Mouse (Mus musculus) heart, embryonic 14.5 days (tissue): ENCODE results near the gene Insl5. TPM values are rescaled to one million over a fixed set of nuclear protein-coding genes. Genes with fewer than 3 reads are reported as not detected.

Source experiments
- ATAC-seq: fragments of 200-750 bp; cut with Nextera tagmentation; 2 replicates; pipeline ENCODE4 v1.8.0; 2017; ENCODE audit warnings: low read depth, moderate TSS enrichment; ENCODE audit not compliant: insufficient number of reproducible peaks, insufficient read depth, low FRiP score
- H3K27ac ChIP-seq, 2 experiments: fragments of 200-500 bp in 1 of 2; fragments of 300-500 bp in 1 of 2; sonication (generic) in 1 of 2; replicated peaks in 1 of 2; 2 replicates each; pipeline ENCODE4 v1.5.1; 2012 to 2014; ENCODE audit warnings: low read depth in 2 of 2, low read length in 2 of 2, control low read depth in 1 of 2, mild to moderate bottlenecking in 1 of 2, mixed read lengths in 1 of 2; ENCODE audit not compliant: control insufficient read depth in 1 of 2, insufficient read depth in 1 of 2
- H3K27me3 ChIP-seq: fragments of 300-500 bp; sonication (generic); 2 replicates; pipeline ENCODE4 v1.6.1; 2014; ENCODE audit warnings: mild to moderate bottlenecking, low read length, control low read depth; ENCODE audit not compliant: control insufficient read depth, insufficient read depth
- H3K36me3 ChIP-seq: fragments of 300-500 bp; sonication (generic); 2 replicates; pipeline ENCODE4 v1.6.1; 2014; ENCODE audit warnings: mild to moderate bottlenecking, control low read depth, low read length, mixed read lengths; ENCODE audit not compliant: control insufficient read depth, insufficient read depth
- H3K4me1 ChIP-seq, 2 experiments: fragments of 200-500 bp in 1 of 2; fragments of 300-500 bp in 1 of 2; sonication (generic) in 1 of 2; 2 replicates each; pipeline ENCODE4 v1.6.1; 2012 to 2014; ENCODE audit warnings: low read length in 2 of 2, control low read depth in 1 of 2, mixed read lengths in 1 of 2; ENCODE audit not compliant: control insufficient read depth in 2 of 2, insufficient read depth in 2 of 2
- H3K4me2 ChIP-seq: fragments of 300-500 bp; sonication (generic); 2 replicates; pipeline ENCODE4 v1.6.1; 2014; ENCODE audit warnings: mild to moderate bottlenecking, low read length
- H3K4me3 ChIP-seq, 2 experiments: fragments of 200-500 bp in 1 of 2; fragments of 300-500 bp in 1 of 2; sonication (generic) in 1 of 2; 2 replicates each; pipeline ENCODE4 v1.5.1; 2012 to 2014; ENCODE audit warnings: low read length in 2 of 2, mild to moderate bottlenecking in 2 of 2, control low read depth in 1 of 2, low read depth in 1 of 2, moderate library complexity in 1 of 2; ENCODE audit not compliant: control insufficient read depth in 1 of 2, insufficient read depth in 1 of 2
- H3K9ac ChIP-seq: fragments of 300-500 bp; sonication (generic); 2 replicates; pipeline ENCODE4 v1.6.1; 2014; ENCODE audit warnings: mild to moderate bottlenecking, low read length
- H3K9me3 ChIP-seq: fragments of 300-500 bp; sonication (generic); 2 replicates; pipeline ENCODE4 v1.6.1; 2016; ENCODE audit warnings: low read length, control low read depth; ENCODE audit not compliant: control insufficient read depth
- WGBS: fragments of 180-500 bp; shearing (Covaris S2); extraction: QIAGEN DNeasy Blood & Tissue Kit; methylation state at CpG from one replicate; pipeline ENCODE4 v1.1.7; 2014; 5-methylcytosine and 5-hydroxymethylcytosine counted together
- polyA plus RNA-seq: library from polyadenylated mRNA; unstranded; fragments of >200 nt; fragmentation: Nextera tagmentation; extraction: Ambion mirVana; gene quantifications from 2 replicates; pipeline ENCODE4 v1.2.1, GENCODE M21; 2014

The Insl5 gene
- polyA plus RNA-seq: not detected in 2 replicates

- Histone ChIP-seq H3K4me3 (no peak within 1 kb of the TSS), H3K9ac (no peak within 1 kb of the TSS), H3K36me3 (no peaks in the 10 kb centered on the region), H3K4me1 (no peaks in the 10 kb centered on the region), H3K27me3 (no peaks in the 10 kb centered on the region), H3K9me3 (no peaks in the 10 kb centered on the region), H3K4me2 (no peak within 1 kb of the TSS), H3K27ac (no peak within 1 kb of the TSS)
- no peak for ATAC-seq
- WGBS: 59% methylated on average over 4 of the region's 4 CpGs
Measured at GRCm38 (mm10) chr4:103026621-103027020, at the start of gene Insl5. TSS of gene Insl5 (minus strand) at chr4:103026842.

- no peak for ATAC-seq
- H3K9me3 ChIP-seq: no peaks in the 10 kb centered on the region
- no peak overlapping the region for H3K27ac ChIP-seq
- no peak overlapping the region for H3K4me2 ChIP-seq
- WGBS: 76% methylated on average over 3 of the region's 3 CpGs
- no peak overlapping the region for H3K9ac ChIP-seq
- H3K4me1 ChIP-seq: no peaks in the 10 kb centered on the region
- H3K27me3 ChIP-seq: no peaks in the 10 kb centered on the region
- H3K4me3 ChIP-seq: no peak overlapping the region
- H3K36me3 ChIP-seq: no peaks in the 10 kb centered on the region
Measured at GRCm38 (mm10) chr4:103070631-103071030, 44.0 kb upstream of the Insl5 start.

GRCm38 (mm10) chr4:103067906-103068655 is 41.4 kb upstream of the Insl5 start:
- Histone ChIP-seq H3K9me3 (no peaks in the 10 kb centered on the region), H3K36me3 (no peaks in the 10 kb centered on the region), H3K9ac (no peak overlapping the region), H3K4me2 (no peak overlapping the region), H3K27me3 (no peaks in the 10 kb centered on the region), H3K4me3 (no peak overlapping the region), H3K4me1 (no peaks in the 10 kb centered on the region), H3K27ac (no peak overlapping the region)
- 76% methylated on average over 6 of the region's 6 CpGs for WGBS
- ATAC-seq: no peak

- Histone ChIP-seq H3K9me3 (no peaks in the 10 kb centered on the region), H3K9ac (no peak overlapping the region), H3K27me3 (no peaks in the 10 kb centered on the region), H3K4me3 (no peak overlapping the region), H3K36me3 (no peaks in the 10 kb centered on the region), H3K27ac (no peak overlapping the region), H3K4me1 (no peaks in the 10 kb centered on the region), H3K4me2 (no peak overlapping the region)
- 60% methylated on average over 5 of the region's 5 CpGs for WGBS
- ATAC-seq: no peak
Measured at GRCm38 (mm10) chr4:103064976-103065375, 38.3 kb upstream of the Insl5 start.

GRCm38 (mm10) chr4:103064421-103064820 is 37.8 kb upstream of the Insl5 start:
- no peak for ATAC-seq
- Histone ChIP-seq H3K4me2 (no peak overlapping the region), H3K9me3 (no peaks in the 10 kb centered on the region), H3K27me3 (no peaks in the 10 kb centered on the region), H3K4me1 (no peaks in the 10 kb centered on the region), H3K36me3 (no peaks in the 10 kb centered on the region), H3K27ac (no peak overlapping the region), H3K4me3 (no peak overlapping the region), H3K9ac (no peak overlapping the region)
- 81% methylated on average over 2 of the region's 2 CpGs for WGBS

- Histone ChIP-seq H3K4me2 (no peak overlapping the region), H3K36me3 (no peaks in the 10 kb centered on the region), H3K9me3 (no peaks in the 10 kb centered on the region), H3K27ac (no peak overlapping the region), H3K27me3 (no peaks in the 10 kb centered on the region), H3K4me1 (no peaks in the 10 kb centered on the region), H3K4me3 (no peak overlapping the region), H3K9ac (no peak overlapping the region)
- 79% methylated on average over 5 of the region's 5 CpGs for WGBS
- ATAC-seq: no peak
Measured at GRCm38 (mm10) chr4:103056909-103057308, 30.3 kb upstream of the Insl5 start.

- no peak for ATAC-seq
- Histone ChIP-seq H3K4me1 (no peaks in the 10 kb centered on the region), H3K4me3 (no peak overlapping the region), H3K27ac (no peak overlapping the region), H3K4me2 (no peak overlapping the region), H3K9me3 (no peaks in the 10 kb centered on the region), H3K9ac (no peak overlapping the region), H3K27me3 (no peaks in the 10 kb centered on the region), H3K36me3 (no peaks in the 10 kb centered on the region)
- 84% methylated on average over 11 of the region's 11 CpGs for WGBS
Measured at GRCm38 (mm10) chr4:103048046-103048445, 21.4 kb upstream of the Insl5 start.

- WGBS: 91% methylated on average over 11 of the region's 11 CpGs
- Histone ChIP-seq H3K27ac (no peak overlapping the region), H3K4me2 (no peak overlapping the region), H3K9me3 (no peaks in the 10 kb centered on the region), H3K27me3 (no peaks in the 10 kb centered on the region), H3K36me3 (no peaks in the 10 kb centered on the region), H3K4me3 (no peak overlapping the region), H3K4me1 (no peaks in the 10 kb centered on the region), H3K9ac (no peak overlapping the region)
- no peak for ATAC-seq
Measured at GRCm38 (mm10) chr4:103042997-103043396, 16.4 kb upstream of the Insl5 start.
